Comparison of ENCODE assay signal across 23 mouse cellular contexts in the genomic region with DNA sequence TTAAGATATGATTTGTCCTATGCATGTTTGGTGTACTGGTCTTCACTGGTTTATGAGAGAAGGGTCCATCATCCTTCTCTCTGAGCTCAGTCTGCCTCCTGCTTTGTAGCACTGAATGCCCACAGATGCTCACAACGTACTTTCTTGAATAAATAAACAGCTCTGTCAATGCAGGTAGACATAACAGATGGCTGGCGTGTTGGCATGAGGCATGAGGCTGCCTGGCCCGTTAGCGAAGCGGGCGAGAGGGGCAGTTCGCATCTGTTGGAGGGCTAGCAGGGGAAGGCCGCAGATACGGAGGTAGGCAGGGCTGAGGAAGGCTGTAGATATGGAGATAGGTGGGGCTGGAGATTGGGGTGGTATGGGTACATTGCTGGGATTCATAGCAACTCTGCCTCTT.
A peak's percentile ranks its signal among the peaks of the same experiment; 100 is the strongest.
DNase-seq lines count a peak whose midpoint lies in the region; ATAC-seq and TF ChIP-seq lines count a peak whose summit lies in the region.
"Had no signal": no experiment of that assay in that cellular context is flagged by ENCODE, and none has a peak within 500 bp of the region (broad histone marks: within the 10 kb centered on the region; RNA-seq: fewer than 3 reads in every experiment).

No protein-coding gene starts in this region.

- no peak for TF ChIP-seq POLR2A in brain, embryonic 14.5 days (IDR thresholded peaks at IDR 0.05; ENCODE audit: borderline replicate concordance, extremely low read depth, insufficient read depth, insufficient read length, poor library complexity, severe bottlenecking)

- H3K27me3 ChIP-seq in forebrain, embryonic 13.5 days = 0 out of 2 replicates have a peak, but pooled peaks cover 6% of the 10 kb centered on the region
- no peaks in the 10 kb centered on the region for H3K27me3 ChIP-seq in forebrain, postnatal 0 days (ENCODE audit: insufficient read depth, low read length)
- H3K27me3 ChIP-seq in forebrain, embryonic 16.5 days (replicated peaks; ENCODE audit: control insufficient read depth, insufficient read depth, low read length) = no peaks in the 10 kb centered on the region
- H3K27me3 ChIP-seq in forebrain, embryonic 10.5 days (ENCODE audit: poor library complexity, severe bottlenecking) = no peaks in the 10 kb centered on the region
- H3K27me3 ChIP-seq in hindbrain, embryonic 12.5 days = 0 out of 2 replicates have a peak, but pooled peaks cover 5% of the 10 kb centered on the region
- H3K27me3 ChIP-seq: heart, embryonic 12.5 days; heart, embryonic 15.5 days had no signal

- H3K9me3 ChIP-seq in forebrain, embryonic 13.5 days (replicated peaks) = no peaks in the 10 kb centered on the region
- no peaks in the 10 kb centered on the region for H3K9me3 ChIP-seq in forebrain, postnatal 0 days (ENCODE audit: low read length)
- H3K9me3 ChIP-seq in forebrain, embryonic 16.5 days (ENCODE audit: control insufficient read depth, low read length) = no peaks in the 10 kb centered on the region
- H3K9me3 ChIP-seq in forebrain, embryonic 10.5 days = no peaks in the 10 kb centered on the region
- H3K9me3 ChIP-seq in hindbrain, embryonic 12.5 days (replicated peaks) = no peaks in the 10 kb centered on the region
- H3K9me3 ChIP-seq: heart, embryonic 12.5 days; heart, embryonic 15.5 days; hindbrain, embryonic 10.5 days had no signal

- no peaks in the 10 kb centered on the region for H3K36me3 ChIP-seq in forebrain, embryonic 13.5 days (ENCODE audit: poor library complexity, severe bottlenecking)
- no peaks in the 10 kb centered on the region for H3K36me3 ChIP-seq in forebrain, postnatal 0 days (ENCODE audit: insufficient read depth)
- H3K36me3 ChIP-seq in forebrain, embryonic 16.5 days (ENCODE audit: control insufficient read depth, insufficient read depth) = no peaks in the 10 kb centered on the region
- no peaks in the 10 kb centered on the region for H3K36me3 ChIP-seq in forebrain, embryonic 10.5 days (replicated peaks)
- no peaks in the 10 kb centered on the region for H3K36me3 ChIP-seq in hindbrain, embryonic 12.5 days
- H3K36me3 ChIP-seq: heart, embryonic 12.5 days; heart, embryonic 15.5 days; hindbrain, embryonic 10.5 days had no signal

- no peak overlapping the region for H3K9ac ChIP-seq in forebrain, embryonic 13.5 days
- H3K9ac ChIP-seq in forebrain, postnatal 0 days = no peak overlapping the region
- no peak overlapping the region for H3K9ac ChIP-seq in forebrain, embryonic 16.5 days (replicated peaks; ENCODE audit: low read depth, low read length)
- no peak overlapping the region for H3K9ac ChIP-seq in hindbrain, embryonic 12.5 days
- H3K9ac ChIP-seq: heart, embryonic 12.5 days; heart, embryonic 15.5 days; hindbrain, embryonic 14.5 days had no signal

- TF ChIP-seq CTCF in forebrain, postnatal 0 days (IDR thresholded peaks at IDR 0.05; ENCODE audit: low read depth) = no peak
- TF ChIP-seq CTCF in brain, embryonic 14.5 days (IDR thresholded peaks at IDR 0.05; ENCODE audit: borderline replicate concordance, extremely low read depth, insufficient read depth, insufficient read length) = no peak

- H3K4me3 ChIP-seq in forebrain, embryonic 13.5 days = no peak overlapping the region
- H3K4me3 ChIP-seq in forebrain, postnatal 0 days (ENCODE audit: low read depth, low read length) = no peak overlapping the region
- no peak overlapping the region for H3K4me3 ChIP-seq in forebrain, embryonic 16.5 days (replicated peaks; ENCODE audit: low read length)
- H3K4me3 ChIP-seq in forebrain, embryonic 10.5 days = no peak overlapping the region
- no peak overlapping the region for H3K4me3 ChIP-seq in hindbrain, embryonic 12.5 days
- H3K4me3 ChIP-seq: heart, embryonic 12.5 days; heart, embryonic 15.5 days; hindbrain, embryonic 10.5 days had no signal

- H3K4me2 ChIP-seq in forebrain, embryonic 13.5 days = no peak overlapping the region
- H3K4me2 ChIP-seq in forebrain, postnatal 0 days (ENCODE audit: low read depth) = no peak overlapping the region
- H3K4me2 ChIP-seq in forebrain, embryonic 16.5 days (ENCODE audit: low read length) = no peak overlapping the region
- H3K4me2 ChIP-seq in hindbrain, embryonic 12.5 days (replicated peaks) = no peak overlapping the region
- H3K4me2 ChIP-seq: heart, embryonic 12.5 days; heart, embryonic 15.5 days; hindbrain, embryonic 14.5 days had no signal

- peak overlapping the region; percentile 74 for H3K27ac ChIP-seq in forebrain, embryonic 13.5 days
- H3K27ac ChIP-seq in forebrain, postnatal 0 days (ENCODE audit: low read depth, low read length) = no peak overlapping the region
- peak overlapping the region; percentile 67 for H3K27ac ChIP-seq in forebrain, embryonic 16.5 days (ENCODE audit: low read length)
- no peak overlapping the region for H3K27ac ChIP-seq in forebrain, embryonic 10.5 days
- H3K27ac ChIP-seq in hindbrain, embryonic 12.5 days = no peak overlapping the region
- H3K27ac ChIP-seq: heart, embryonic 15.5 days; hindbrain, embryonic 10.5 days; hindbrain, embryonic 14.5 days; hindbrain, postnatal 0 days had no signal

- DNase-seq in forebrain, postnatal 0 days = no peak
- DNase-seq in forebrain, embryonic 10.5 days (ENCODE audit: extremely low spot score, low spot score) = no peak
- peak; percentile 85 for DNase-seq in brain, embryonic 14.5 days (ENCODE audit: low read depth)
- DNase-seq: adrenal gland, adult 2 months; adrenal gland, postnatal 14 days; cerebellum, adult 2 months; cerebellum, adult 9-11 months; gastrocnemius, postnatal 25 days; heart, adult 18-20 months; heart, postnatal 10 days; heart, postnatal 36 days; kidney, adult 11 months; kidney, adult 8-10 months had no signal

- WGBS in forebrain, embryonic 13.5 days = 69% methylated on average over 9 of the region's 9 CpGs
- WGBS in forebrain, postnatal 0 days = 59% methylated on average over 9 of the region's 9 CpGs
- WGBS in forebrain, embryonic 16.5 days = 50% methylated on average over 9 of the region's 9 CpGs
- WGBS in forebrain, embryonic 10.5 days = 92% methylated on average over 9 of the region's 9 CpGs
- WGBS in hindbrain, embryonic 12.5 days = 84% methylated on average over 9 of the region's 9 CpGs

- H3K4me1 ChIP-seq in forebrain, embryonic 13.5 days = peaks cover 66% of the 10 kb centered on the region
- H3K4me1 ChIP-seq in forebrain, postnatal 0 days (ENCODE audit: insufficient read depth) = peaks cover 14% of the 10 kb centered on the region
- H3K4me1 ChIP-seq in forebrain, embryonic 16.5 days (replicated peaks; ENCODE audit: control insufficient read depth, insufficient read depth, low read length) = peaks cover 30% of the 10 kb centered on the region
- peaks cover 28% of the 10 kb centered on the region for H3K4me1 ChIP-seq in forebrain, embryonic 10.5 days
- peaks cover 19% of the 10 kb centered on the region for H3K4me1 ChIP-seq in hindbrain, embryonic 12.5 days

- no peak; the same call in 1 of the 2 replicates for ATAC-seq in forebrain, embryonic 13.5 days
- no peak for ATAC-seq in forebrain, postnatal 0 days
- ATAC-seq in forebrain, embryonic 16.5 days = 0 out of 2 replicates have a peak, but pooled peaks have one; percentile 13
- no peak for ATAC-seq in hindbrain, embryonic 12.5 days (ENCODE audit: low FRiP score)
- ATAC-seq: CD4-positive, CD25-positive, alpha-beta regulatory T cell, adult 4 months; hindbrain, postnatal 0 days; inflammation-experienced regulatory T-cells, adult 6 months had no signal

Comparison
In these comparisons a context has a peak if more than half of its experiments do, and no peak if none do; other contexts are left out.
1. H3K27ac ChIP-seq: peak in forebrain, embryonic 13.5 days (single experiment) and forebrain, embryonic 16.5 days (single experiment); none in forebrain, postnatal 0 days (single experiment), forebrain, embryonic 10.5 days (single experiment) and hindbrain, embryonic 12.5 days (single experiment).